Mouse (Mus musculus): ENCODE measurements around the gene Gm43552.

Gene Gm43552

DNA sequence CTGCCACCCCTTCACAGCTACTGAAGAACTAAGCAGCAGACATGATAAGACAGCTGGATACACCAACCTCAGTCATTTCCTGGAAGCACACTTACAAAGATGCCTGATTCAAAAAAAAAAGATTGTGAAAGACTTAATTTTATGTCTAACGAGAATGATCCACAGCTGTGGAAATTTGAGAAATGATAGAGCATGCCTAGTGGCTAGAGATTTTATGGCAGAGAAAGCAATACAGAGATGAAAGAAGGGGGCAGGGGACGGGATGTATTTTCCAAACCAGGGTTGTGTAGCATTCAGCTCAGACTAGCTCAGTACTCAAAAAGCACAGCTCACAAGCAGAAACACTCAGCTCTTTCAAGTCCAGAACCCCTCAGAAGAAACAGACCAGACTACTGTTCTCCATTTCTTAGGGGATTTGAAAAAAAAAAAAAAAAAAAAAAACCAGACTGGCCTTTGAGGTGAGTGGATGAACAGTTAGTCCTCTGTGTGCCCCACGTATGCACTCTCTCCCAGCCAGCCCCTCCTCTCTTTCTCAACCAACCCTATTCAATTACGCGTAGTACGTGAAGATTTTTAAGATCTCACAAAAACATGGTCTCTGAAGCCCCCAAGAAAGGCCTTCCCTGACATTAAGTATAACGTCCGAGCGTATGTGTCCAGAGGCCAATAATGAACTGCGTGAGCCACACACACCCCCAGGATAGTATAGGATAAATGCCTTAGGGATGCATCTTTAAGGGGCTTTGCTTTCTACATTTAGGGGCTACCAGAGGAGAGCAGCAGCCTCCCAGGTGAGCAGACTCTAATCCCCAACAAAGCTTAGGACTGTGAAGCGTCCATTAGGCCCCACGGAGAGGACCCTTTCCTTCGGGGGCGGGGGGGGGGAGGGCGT lies 57.9 kb downstream of the Gm43552 start:
- no peak for DNase-seq

DNA sequence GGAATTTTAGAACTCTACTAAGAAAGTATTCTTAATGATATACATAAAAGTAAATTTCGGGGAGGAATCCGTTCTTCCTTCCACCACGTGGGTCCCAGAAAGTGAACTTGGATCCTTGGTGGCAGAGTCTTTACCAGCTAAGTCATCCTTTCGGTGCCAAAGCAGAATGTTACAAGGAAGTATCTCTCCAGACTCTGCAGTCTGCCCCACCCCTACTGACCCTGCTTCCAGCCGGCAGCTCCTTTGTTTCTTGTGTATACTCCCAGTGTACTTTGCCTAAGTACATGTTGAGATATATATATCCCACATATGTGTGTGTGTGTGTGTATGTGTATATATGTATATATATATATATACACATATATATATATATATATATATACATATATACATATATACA lies 63.2 kb downstream of the Gm43552 start:
- no peak for DNase-seq

DNA sequence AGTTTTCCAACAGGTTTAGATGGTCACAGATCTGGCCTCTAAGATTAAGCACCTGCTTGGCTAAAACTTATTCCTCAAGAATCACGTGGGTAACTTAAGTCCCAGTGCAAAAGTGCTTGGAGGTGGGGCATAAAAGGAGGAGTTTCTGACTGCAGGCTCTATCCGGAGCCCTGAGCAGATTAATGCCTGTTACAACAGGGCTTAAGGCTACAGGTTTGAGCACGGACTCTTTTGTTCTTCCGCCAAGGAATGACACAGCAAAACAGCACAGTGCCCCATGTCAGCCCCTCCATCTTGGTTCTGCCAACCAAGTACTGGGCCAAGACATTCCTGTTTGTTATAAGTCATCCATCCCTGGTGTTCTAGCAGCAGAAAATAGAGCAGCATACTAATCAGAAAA lies 64.3 kb downstream of the Gm43552 start:
- DNase-seq: no peak

DNA sequence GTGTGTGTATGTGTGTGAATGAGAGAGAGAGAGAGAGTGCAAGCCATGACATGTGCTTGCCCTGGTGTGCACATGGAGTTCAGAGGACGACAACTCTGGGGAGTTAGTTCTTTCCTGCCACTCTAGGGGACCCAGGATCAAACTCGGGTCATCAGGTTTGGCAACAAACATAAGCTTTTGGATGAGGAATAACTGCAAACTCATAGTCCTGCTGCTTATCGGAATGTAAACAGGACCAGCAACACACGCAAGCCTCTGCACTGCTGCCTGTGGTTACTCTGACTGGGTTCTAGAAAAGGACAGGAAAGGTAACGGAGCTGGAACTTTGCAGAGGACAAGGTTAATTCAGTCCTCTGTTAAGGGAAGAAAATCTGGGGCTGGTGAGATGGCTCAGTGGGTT lies 67.4 kb downstream of the Gm43552 start:
- no peak for DNase-seq

DNA sequence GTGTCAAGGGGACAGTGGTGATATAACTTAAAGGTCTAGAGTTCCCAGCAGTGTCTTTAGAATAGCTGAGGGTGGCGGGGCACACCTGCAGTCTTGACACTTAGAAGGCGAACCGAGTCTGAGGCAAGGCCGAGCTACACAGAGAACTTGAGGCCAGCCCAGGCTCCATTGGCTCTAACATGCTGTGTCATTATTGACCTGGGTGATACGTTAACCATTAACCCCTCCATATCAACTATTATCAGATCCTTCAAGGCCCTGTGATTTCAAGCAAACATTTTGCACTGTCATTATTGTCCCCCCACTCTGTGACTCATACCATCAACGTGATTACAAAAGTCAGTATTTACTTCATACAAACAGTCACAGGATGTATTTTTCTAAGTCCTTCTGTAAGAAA lies 68.4 kb downstream of the Gm43552 start:
- no peak for DNase-seq

DNA sequence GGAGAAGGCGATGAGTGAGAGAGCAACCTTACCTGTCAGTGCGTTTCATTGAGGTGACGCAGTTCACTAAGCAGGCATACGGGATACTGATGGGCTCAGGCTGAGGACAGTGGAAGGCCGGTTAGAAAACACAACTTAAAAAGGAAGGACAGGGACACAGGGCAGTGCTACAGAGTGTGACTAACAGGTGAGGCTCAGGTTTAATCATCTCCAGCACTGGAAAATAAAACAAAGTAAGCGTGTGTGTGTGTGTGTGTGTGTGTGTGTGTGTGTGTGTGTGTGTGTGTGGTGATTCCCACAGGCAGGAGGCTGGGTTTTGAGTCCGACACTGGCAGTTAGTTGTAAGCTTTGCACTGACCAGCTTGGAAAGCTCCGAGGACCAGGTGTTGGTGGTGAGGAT lies 69.8 kb downstream of the Gm43552 start:
- no peak for DNase-seq

DNA sequence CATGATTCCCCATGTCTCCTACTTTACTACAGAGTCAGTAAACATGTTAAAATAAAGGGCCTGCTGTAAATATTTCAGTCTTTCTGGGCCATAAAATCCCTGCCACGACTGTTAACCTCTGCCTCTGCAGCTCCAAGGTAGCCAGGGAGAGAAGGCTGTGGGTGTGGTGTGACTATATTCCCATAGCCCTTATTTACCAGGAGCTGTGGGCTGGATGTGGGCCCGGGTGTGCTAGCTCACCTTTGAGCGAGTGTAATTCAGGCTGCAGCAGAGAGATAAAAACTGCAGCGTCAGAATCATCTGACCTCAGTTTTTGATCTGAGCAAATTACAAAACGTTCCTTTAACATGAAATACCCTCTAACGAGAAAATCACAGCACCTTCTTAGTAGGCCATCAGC lies 71.8 kb downstream of the Gm43552 start:
- DNase-seq: no peak

DNA sequence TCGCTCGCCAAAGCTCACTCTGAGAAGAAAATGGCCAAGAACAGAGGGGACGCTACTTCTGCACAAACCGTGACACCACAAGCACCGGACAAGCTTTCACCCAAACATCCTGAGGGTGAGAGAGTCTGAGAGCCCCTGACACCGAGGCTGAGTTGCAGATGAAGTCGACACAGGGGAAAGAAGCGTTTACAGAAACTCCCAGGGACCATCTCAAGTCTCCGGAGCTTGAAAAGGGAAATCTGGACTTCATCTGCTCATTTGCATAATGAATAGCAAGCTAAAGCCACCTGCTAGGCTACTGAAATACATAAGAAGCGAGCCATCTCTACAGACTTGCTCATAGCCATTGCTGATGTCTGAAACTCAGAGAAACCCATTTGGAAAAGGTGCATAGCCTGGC lies 73.5 kb downstream of the Gm43552 start:
- no peak for DNase-seq

DNA sequence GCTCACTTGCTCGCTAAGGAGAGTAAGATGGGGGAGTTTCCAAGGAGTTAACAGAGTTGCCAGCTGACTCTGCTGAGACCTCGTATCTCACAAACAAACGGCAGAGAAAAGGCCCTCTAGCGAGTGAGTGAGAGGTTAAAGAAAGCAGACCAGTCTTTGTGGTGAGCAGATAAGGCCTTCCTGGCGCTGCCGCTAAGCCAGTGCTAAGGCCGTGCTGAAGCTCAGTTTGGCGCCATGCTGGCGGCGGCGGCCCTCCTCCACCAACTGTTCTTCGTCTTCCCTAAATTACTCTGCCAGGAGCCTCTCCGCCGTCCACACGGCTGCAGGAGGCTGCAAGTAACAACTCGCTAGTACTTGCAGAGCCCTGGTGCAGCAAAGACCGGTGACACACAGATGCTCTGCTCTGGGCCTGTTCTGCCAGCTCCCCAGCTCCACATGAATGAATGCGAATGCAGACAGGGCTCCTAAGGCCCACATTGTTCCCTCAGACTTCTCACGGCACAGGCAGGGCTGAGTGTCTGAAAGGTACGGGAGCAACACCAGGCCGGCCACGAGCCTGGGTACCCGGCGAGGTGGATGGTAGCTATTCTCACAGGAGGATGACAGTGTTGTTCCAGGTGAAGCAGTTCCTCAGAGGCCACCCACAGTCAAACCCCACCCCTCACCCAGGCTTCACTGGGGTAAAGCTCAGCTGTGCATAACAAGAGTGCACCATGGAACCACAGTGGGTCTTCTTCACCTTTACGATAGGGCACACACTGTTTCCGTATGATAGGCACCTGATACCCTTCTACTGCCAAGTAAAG lies 76.8 kb downstream of the Gm43552 start:
- peak in 1 of 2 experiments; percentile 14 for DNase-seq

DNA sequence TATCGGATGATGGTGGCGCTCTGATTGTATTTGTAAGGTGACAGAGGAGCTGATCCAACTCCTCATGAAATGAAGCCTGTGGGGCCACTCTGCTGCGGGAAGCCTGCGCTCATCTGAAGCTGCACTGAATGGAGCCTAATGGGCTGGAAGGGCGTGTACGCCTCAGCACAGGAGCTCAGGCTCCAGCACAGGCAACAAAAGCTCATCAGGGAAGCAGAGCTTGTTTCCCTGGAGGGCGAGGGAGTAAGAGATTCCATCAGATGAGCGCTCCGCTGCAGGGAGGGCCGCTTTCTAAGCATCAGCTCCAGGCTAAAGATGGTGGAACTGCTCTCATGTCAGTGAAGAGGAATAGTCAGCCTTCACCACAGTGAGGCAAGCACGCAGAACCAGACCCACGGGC lies 84.6 kb downstream of the Gm43552 start:
- DNase-seq: no peak

DNA sequence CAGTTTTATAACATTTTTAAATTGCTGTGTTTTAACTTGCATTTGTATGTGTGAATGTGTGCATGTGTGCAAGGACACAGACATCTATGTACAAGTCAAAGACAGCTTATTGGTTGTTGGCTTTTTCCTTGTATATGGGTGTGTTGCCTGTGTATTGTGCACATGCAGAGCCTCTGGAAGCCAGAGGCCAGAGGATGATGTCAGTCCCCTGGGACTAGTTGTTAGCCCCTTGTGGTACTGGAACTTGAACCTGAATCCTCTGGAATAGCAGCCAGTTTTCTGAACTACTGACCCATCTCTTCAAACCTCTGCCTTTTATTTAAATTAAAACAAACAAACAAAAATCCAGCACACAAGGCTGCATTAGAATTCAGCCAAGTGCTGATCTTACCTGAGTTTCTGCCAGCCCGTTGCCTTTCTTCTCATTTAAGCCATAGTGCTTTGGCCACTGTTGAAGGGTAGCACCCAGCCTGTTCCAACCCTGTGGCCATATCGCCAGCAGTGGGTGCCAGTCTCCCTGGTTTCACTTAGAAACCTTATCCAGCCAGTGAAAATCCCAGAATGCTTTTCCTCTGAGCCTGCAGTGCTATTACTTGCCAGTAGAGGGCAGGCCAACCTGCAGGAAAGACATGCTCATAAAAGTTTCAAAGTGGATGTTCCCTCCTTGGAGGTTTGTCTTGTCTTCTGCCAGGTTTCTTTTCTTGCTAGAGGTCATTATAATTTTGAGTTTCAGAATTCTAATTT lies 91.2 kb downstream of the Gm43552 start:
- DNase-seq: peak; percentile 83 to 88

DNA sequence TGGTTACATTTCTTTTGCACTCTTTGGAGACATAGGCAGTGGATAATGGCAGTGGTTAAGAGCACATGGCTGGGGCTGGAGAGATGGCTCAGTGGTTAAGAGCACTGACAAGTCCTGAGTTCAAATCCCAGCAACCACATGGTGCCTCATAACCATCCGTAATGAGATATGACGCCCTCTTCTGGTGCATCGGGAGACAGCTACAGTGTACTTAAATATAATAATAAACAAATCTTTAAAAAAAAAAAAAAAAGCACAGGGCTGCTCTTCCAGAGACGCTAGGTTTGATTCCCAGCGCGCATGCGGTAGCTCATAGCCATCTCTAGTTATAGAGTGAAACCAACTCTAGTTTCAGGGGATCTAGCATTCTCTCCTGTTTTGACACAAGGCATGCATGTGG lies 98.2 kb downstream of the Gm43552 start:
- DNase-seq: no peak

DNA sequence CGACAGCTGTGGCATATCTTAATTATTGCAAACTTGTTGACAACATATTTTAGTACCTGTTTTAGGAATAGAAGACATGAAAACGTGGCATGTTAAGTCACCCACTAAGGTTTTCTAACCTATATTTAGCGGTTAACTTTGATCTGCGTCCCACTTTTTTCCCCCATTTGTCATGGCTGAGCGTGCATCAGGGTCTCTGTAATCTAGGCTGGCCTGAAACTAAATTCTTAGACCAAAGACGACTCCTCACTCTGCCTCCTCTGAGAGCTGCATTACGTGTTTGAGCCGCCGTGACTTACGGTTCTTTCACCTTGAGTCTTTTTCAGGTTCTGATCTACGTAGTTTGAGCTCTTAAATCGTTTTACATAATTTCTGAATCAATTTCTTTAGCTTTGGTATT lies 100.9 kb downstream of the Gm43552 start:
- DNase-seq: no peak

DNA sequence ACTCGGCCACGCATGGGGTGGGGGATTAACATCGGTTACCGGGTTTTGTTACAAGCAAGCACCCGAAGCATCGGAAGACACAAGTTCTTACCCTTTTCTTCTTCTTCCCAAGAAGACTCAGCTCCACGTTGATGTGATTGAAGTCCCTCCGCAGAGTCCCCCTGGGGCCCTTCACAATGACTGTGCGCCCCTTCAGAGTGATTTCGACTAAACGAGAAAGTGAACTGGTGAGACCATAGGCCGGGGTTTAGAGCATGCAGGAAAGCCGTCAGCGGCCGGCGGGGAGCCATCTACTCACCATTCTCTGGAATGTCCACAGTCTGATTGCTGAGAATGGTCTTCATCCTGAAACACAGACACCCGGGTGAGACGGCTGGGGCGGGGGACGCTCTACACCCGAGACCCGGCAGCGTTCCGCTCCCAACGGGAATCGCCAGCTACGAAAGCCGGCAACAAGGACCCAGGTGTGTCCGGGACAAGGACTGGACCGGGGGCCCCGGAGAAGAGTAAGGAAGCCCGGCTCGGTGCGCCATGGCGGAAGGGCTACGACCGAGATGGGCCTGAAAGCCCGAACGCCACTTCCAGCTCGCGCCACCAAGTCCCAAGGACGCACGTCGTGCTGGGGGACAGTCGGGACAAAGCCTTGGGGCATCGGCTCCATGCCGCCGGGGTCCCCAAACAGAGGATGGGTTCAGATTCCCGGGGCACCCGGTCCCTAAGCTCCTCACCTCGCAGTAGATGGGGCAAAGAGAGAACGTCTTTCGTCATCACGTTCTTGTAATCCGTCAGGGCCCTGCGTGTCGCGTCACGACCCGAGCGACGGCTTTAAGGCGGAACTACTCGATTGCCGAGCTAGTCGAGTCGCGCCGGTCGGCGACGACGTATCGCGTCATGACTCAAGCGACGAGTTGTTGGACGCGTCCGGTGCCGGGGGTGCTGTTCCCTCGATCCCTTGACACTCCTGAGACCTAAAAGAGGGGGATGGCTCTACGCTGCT lies 101.7 kb downstream of the Gm43552 start, which contains the start of the genes Rpl9 and Lias:
TSS of gene Rpl9 (minus strand) at position 797 of the 997 bp plus-strand sequence.
TSS of gene Lias (plus strand) at position 850 of the 997 bp plus-strand sequence.
- DNase-seq: peak; percentile 99 to 100

DNA sequence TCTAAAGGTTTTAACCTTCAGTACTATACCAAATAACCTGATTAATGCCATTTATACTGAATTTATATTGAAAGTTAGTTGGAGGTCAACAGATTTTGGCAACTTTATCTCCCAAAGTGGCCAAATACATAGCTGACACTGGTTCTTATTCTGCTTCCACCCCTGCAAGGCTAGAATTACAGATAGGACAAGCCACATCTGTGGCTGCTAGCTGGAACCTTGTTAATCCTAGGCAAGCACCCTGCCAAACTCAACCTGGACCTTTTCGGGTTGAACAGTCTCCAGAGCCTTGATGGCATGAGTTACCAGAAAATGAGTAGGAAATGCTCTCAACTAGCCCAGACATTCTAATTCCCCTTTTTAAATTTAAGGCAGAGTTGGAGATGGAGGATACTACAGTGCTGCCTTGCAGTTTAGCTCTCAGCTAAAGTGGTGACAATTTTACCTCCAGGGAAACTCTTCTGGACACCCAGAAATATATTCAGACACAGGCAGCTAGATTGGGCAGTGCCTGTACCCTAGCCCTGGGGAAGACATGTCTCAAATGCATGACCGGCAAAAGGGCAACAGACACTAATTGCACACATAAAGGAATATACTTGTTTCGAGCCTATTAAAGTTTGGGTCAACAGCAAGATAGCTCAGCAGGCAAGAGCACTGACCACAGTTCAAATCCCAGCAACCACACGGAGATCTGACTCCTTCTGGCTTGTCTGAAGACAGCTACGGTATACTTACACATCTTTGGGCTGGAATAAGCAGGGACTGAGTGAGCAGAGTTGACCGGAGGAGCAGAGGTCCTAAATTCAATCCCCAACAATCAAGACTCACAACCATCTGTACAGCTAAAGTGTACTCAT lies 105.4 kb downstream of the Gm43552 start:
- no peak for DNase-seq

DNA sequence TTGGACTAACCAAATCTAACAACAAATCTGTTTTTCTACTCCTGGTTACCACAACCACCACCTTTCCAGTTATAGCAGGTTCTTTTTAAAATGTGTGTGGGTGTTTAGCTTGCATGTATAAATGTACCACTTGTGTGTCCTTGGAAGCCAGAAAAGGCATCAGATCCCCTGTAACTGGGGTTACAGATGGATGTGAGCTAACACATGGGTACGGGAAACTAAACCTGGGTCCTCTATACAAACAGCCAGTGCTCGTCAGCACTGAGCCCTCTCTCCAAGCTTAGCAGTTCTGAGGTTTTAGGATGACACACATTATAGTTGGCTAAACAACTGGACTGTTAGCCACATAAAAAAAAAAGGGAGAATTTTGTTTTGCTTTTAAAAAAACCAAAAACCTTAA lies 106.9 kb downstream of the Gm43552 start:
- no peak for DNase-seq
